Mouse (Mus musculus): Measurements from ENCODE around the gene Antxr1. TPM values are rescaled to one million over a fixed set of nuclear protein-coding genes. Genes with fewer than 3 reads are reported as not detected.

Gene Antxr1
- total RNA-seq, 2 experiments from 2014 or later: 45.4 to 46.9 TPM

- no peak for DNase-seq (ENCODE audit: low spot score in 2 of 2)
Measured at GRCm38 (mm10) chr6:87202048-87202605, 133.5 kb downstream of the Antxr1 start.

GRCm38 (mm10) chr6:87189755-87190154 is 145.9 kb downstream of the Antxr1 start:
- peak in 1 of 2 experiments; percentile 10 for DNase-seq (ENCODE audit: low spot score in 2 of 2)

- DNase-seq (ENCODE audit: low spot score in 2 of 2): no peak
Measured at GRCm38 (mm10) chr6:87186988-87187387, 148.6 kb downstream of the Antxr1 start.

- no peak for DNase-seq (ENCODE audit: low spot score in 2 of 2)
Measured at GRCm38 (mm10) chr6:87184418-87184817, 151.2 kb downstream of the Antxr1 start.

DNA sequence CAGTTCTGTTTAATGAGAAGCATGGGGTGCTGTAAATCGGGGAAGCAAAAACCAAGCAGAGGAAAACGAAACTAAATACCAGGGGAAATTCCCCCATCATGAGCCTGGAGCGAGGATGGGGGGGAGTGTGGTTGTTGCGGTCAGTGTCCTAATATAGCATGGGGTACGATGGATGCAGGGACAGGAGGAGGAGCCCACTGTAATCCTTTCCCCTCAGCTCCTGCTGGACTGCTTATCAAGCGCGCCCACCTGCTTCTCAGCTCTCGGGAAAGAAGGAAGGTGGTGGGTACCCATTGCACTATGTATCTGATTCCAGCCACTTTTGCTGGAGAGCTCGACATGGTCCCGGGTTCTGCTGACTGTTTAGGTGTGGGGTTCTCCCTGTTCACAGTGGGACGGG is 151.6 kb downstream of the Antxr1 start:
- DNase-seq (ENCODE audit: low spot score in 2 of 2): no peak

- DNase-seq (ENCODE audit: low spot score in 2 of 2): no peak
Measured at GRCm38 (mm10) chr6:87183159-87183558, 152.5 kb downstream of the Antxr1 start.

- no peak for DNase-seq (ENCODE audit: low spot score in 2 of 2)
Measured at GRCm38 (mm10) chr6:87182736-87183135, 152.9 kb downstream of the Antxr1 start.

DNA sequence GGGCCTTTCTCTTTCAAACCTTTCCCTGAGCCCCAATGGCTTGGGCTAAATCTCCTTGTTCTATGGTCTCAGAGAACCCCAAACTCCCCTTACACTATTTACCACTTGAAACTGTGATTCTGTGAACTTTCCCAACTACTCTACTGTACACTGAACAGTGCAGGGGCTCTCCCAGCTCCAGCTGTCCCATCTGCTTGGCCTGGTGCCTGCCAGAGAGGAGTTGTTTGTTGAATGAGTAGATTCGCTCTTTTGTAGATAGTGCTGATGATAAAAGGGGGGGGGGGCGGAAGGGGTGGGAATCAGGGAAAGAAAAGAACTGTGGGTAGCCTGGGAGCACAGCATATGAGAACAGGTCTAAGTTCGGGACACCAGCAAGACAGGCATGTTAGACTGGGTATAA is 164.2 kb downstream of the Antxr1 start:
- DNase-seq (ENCODE audit: low spot score in 2 of 2): no peak

DNA sequence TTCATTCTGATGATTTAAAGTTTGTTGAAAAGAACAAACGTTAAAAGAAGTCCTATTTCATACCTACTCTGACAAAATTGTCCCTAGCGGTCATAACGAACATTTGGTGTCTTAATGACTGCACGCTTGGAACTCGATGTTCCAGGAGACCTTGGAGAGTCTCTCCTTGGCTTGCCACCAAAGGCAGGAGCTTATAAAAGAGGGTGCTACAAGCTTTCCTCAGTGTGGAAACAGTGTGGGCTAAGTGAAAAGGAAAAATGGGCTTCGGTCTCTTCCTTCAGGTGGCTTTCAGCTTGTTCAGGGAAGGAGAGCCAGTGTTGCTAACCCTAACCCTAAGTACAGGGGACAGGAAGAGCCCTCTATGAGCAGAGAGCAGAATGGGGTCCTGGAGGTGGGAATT is 164.7 kb downstream of the Antxr1 start:
- no peak for DNase-seq (ENCODE audit: low spot score in 2 of 2)

- no peak for DNase-seq (ENCODE audit: low spot score in 2 of 2)
Measured at GRCm38 (mm10) chr6:87170277-87170676, 165.3 kb downstream of the Antxr1 start.

DNA sequence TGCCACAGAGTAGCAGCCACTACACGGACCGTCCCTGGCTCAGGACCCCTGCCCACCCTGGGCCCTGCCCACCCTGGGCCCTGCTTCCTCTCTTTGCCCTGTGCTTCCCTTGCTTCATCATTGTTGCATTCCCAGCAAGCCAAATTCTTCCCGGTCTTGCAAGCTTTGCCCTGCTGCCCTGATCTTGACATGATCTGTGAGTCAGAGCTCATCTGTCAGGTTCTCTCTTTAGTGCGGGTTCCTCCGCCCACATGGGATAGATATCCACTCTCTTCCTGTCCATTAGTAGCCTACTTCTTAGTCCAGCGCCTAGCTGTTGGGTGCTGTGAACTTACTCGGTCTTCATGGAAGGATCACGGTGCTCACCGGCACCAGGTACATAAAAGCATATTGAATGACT is 167.6 kb downstream of the Antxr1 start:
- DNase-seq (ENCODE audit: low spot score in 2 of 2): no peak

- no peak for DNase-seq (ENCODE audit: low spot score in 2 of 2)
Measured at GRCm38 (mm10) chr6:87166673-87167305, 168.8 kb downstream of the Antxr1 start.

DNA sequence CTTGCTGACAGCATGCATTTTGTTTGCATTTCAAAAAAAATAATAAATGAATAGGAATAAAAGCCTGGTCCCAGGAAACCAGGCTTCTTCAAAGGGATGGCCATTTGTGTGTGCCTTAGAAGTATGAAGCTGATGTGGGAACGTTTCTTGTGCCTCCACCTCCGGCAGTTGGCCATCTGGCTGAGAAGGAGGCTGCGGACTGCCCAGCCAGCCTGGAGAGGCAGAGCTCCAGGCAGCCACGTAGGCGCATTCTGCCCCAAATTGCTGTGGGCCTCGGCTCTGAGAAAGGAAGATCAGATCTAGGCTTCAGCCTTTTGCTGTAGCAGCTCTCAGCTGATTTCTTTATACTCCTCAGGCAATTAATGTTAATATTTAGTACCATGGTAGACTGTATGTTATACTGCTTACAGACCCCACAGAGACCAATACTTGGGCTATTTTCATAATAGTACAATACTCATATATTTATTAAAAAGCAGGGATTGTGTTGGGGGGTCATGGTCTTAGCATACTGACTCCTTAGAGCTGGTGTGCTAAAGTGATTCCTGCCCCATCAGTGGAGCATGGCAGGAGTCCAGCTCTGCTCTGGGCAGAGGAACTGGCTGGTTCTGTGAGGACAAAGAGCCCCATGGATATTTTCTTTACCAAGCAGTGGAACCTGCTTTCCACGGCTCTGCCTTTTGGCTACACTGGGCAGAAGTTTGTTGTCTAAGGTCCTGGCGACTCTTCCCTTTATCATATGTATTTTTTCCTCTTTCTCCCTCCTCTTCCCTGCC is 169.9 kb downstream of the Antxr1 start:
- DNase-seq (ENCODE audit: low spot score in 2 of 2): no peak

GRCm38 (mm10) chr6:87161391-87162263 is 174.0 kb downstream of the Antxr1 start:
- no peak for DNase-seq (ENCODE audit: low spot score in 2 of 2)

- DNase-seq (ENCODE audit: low spot score in 2 of 2): no peak
Measured at GRCm38 (mm10) chr6:87160196-87160595, 175.4 kb downstream of the Antxr1 start.

DNA sequence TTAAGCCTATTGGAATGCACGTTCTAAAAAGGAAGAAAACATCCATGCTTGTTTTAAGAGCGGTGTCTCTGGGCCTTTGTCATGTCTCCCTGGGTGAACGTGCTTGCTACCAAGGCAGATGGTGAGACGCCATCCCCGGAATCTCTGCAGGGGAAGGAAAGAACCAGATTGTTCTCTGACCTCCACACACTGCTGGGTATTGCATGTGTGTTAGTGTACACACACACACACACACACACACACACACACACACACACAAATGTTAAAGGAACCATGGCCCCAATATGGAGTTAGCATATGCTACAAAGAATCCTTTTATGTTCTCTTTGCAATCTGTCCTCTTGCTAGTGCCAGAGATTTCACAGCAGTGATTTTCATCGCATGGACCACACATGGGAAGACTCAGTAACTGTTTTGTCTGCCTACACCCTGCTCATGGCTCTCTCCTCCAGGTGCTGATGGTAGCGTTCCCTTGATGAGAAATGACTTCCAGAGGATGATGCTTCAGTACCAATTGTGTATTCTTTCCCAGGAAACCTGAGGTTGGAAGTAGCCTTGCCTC is 177.5 kb downstream of the Antxr1 start:
- no peak for DNase-seq (ENCODE audit: low spot score in 2 of 2)

DNA sequence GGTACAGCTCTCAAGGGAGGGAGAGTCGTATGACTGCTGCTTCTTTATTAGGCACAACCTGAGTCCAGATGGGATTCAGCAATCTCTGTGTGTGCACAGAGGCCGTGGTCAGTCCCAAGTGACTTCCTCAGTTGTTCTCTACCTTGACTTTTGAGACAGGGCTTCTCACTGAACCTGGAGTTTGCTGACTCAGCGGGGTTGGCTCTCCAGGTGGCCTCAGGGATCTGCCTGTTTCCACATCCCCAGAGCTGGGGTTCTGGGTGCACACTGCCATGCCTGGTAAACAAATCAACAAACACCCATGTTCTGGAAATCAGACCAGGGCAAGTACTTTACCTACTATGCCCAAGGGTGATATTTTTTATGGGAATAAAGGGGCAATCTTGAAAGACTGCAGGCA is 181.8 kb downstream of the Antxr1 start:
- no peak for DNase-seq (ENCODE audit: low spot score in 2 of 2)

DNA sequence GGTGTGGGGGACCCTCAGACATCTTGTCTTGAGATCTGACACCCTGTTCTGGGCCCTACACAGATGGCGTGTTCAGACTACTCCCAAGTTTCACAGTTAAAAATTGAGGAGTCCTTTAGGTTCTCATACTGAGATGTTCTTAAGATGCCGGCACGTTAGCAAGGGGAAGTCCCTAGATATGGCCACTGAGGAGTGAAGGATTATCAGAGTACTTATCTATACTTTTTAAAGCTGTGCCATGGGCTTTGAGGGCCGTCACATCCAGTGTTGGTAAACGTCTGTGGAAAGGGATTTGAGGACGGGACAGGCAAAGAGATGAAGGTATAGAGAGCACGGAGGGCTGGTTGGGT is 182.4 kb downstream of the Antxr1 start:
- no peak for DNase-seq (ENCODE audit: low spot score in 2 of 2)

DNA sequence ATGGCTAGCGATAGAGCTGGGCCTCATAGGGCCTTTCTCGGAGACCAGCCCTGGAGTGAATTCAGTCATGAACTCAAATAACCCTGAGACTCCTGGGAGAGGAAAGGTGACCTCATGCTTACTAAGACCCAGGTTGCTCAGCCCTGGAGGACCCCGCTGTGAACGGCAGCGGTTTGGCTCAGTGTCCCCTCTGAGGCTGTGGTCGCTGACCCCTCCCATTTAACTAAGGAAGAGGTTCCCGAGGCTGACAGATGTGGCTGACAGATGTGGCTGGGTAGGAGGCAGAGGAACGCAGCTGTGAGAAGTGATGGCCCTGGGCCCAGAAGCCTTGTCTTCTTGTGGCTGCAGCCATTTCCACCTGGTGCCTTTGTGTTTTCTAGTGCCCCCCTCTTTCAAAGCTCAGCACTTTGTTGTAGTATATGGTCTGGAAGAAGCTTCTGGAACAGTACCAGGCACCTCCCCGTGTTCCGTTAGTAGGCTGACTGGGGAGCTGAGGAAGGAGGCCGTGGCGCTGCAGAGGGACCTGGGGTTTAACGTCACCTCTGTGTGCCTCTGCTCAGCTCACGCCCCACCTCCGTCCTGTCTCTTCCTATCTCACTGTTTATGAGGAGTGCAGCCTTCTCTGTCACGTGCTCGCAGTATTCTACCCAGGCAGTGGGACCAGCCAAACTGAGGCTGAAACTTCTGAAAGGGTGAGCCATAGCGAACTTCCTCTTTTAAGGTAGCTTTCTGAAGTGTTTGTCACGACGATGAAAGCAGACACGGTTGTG is 183.0 kb downstream of the Antxr1 start:
- DNase-seq (ENCODE audit: low spot score in 2 of 2): no peak

- DNase-seq (ENCODE audit: low spot score in 2 of 2): no peak
Measured at GRCm38 (mm10) chr6:87151427-87151826, 184.2 kb downstream of the Antxr1 start.

DNA sequence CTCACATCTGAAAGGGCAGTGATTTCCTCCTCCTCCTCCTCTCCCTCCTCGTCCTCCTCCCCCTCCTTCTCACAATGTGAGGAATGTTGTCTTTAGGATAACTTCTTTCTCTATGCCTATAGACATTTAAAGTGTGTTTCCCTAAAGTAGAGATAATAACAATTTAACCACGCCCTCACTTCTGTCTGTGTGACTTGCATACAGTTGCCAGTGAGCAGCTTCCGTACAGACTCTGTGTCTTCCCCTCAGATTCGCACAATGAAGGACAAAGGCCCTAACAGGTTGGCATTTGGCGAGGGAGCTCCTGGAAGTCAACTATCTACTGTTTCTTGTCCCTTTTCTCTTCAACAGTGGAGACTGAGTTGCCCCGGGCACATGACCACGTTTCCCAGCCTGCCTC is 185.2 kb downstream of the Antxr1 start:
- no peak for DNase-seq (ENCODE audit: low spot score in 2 of 2)
